Mouse (Mus musculus) c-Kit-positive CD71-positive TER-119-positive erythroid progenitor cells, embryonic 14.5 days (primary cell): ENCODE data around the gene Cad.

ENCODE experiments used
- DNase-seq: peaks from one replicate; pipeline ENCODE4 v3.0.0-alpha.2; 2013; ENCODE audit warnings: low spot score

Gene Cad

DNA sequence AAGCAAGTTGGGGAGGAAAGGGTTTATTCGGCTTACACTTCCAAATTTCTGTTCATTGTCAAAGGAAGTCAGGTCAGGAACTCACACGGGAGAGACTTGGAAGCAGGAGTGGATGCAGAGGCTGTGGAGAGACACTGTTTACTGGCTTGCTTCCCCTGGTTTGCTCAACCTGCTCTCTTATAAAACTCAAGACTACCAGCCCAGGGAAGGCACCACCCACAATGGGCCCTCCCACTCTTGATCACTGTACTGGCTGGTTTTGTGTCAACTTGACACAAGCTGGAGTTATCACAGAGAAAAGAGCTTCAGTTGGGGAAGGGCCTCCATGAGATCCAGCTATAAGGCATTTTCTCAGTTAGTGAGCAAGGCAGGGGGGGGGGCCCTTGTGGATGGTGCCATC, 16.5 kb downstream of the Cad start:
- DNase-seq: no peak

DNA sequence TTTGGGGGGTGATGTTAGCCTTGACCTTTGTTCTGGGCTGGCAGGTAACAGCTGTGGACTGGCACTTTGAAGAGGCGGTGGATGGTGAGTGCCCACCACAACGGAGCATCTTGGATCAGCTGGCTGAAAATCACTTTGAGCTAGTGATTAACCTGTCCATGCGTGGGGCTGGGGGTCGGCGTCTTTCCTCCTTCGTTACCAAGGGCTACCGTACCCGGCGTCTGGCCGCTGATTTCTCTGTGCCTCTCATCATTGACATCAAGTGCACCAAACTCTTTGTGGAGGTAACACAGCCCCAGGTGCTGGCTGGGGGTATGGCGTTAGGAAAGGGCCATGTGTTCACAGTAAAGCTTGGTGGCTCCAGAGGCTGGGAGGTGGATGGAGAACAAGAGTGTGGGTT, 17.2 kb downstream of the Cad start:
- no peak for DNase-seq

- DNase-seq: no peak
Measured at GRCm38 (mm10) chr5:31073176-31073575, 18.6 kb downstream of the Cad start.

DNA sequence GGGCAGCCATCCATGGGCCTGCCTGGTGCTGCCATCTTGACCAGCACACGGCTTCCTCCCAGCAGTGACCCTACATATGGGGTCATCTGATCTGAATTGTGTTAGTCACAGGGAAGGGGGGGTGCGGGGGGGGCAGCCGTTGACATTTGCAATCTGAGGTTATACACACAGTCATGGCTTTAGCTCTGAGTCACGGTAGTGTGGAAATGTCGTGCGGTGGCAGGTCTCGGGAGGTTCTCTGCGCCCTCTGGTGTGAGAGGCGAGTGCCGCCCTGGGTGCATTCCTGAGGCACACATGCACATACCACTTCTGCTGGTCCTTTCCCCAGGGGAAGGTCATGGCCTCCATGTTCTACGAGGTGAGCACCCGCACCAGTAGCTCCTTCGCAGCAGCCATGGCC, 21.8 kb downstream of the Cad start:
- no peak for DNase-seq

GRCm38 (mm10) chr5:31080059-31080794, 25.6 kb downstream of the Cad start:
- DNase-seq: no peak

DNA sequence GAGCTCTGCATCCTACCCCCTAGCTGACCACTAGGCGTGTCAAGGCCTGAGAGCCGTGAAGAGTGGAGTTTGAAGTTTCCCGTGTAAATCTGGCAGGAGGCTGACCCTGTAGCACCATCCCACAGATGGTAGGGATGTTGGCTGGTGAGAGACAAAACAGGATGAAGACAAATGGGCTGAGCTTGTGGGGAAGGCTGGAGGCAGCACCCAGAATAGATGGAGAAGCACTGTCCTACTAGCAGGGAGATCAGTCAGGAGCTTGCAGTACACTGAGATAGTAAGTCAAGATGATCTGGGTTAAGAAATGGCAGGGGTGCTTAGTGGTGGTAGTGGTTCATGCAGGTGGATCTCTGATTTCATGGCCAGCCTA, 26.2 kb downstream of the Cad start:
- DNase-seq: no peak

DNA sequence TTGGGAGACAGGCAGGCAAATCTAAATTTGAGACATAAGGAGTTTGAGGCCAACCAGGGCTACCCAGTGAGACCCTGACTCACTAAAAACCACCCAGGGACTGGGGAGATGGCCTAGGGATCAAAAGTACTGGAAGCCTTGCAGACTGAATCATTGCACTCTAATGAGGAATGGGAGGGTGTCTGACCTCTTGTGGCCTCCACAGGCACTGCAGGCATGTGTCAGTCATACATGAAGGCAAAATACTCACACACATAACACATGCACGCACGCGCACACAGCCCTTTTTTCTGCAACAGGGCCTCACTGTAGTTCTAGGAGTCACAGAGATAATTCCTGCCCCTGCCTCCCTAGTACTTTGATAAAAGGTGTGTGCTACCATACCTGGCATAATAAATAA, 26.8 kb downstream of the Cad start:
- peak; percentile 54 for DNase-seq

DNA sequence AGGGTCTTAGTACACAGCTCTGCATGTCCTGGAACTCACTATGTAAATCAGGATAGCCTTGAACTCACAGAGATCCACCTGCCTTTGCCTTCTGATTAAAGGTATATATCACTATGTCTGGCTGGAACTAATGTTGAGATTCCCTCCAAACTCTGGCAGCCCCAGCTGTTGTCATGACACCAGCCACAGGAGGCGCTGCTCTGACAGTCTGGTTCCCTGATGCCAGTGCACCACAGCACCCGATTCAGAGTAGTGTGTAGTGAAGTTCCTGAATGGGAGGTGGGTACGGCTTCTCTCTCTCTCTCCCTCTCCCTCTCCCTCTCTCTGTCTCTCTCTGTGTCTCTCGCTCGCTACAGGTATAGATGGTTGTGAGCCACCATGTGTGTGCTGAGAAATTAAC, 27.8 kb downstream of the Cad start:
- DNase-seq: peak; percentile 50

DNA sequence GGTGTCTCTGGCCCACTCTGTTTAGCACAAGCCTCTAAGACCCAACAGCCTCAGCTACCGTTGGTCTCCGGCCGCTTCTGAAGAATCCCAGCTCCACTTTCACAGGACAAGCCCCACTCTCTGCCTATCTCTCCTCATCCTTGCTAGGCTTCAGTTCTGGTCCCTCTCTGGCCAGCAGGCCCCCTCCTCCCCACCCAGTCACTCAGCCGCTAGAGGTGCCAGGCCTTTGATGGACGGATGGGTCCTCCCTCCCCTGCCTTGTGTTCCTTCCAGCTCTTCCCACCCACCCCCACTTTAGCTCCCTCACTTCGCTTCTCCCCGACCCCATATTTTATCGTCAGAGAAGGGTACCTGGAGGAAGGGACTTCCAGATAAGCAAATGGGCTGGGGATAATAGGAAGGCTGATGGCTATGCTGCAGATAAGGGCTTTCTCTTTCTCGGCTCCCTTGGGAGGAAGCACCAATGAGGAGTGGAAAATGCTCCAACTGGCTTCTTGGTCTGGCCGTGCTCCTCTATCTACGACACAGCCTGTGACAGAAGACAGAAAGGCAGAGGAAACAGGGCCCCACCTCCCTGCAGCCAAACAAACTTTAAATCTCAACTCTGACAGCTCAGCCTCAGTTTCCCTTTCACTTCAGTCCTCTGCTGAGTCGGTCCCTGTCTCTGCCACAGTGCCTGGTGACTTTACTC, 28.5 kb downstream of the Cad start:
- DNase-seq: no peak

GRCm38 (mm10) chr5:31083949-31084348, 29.4 kb downstream of the Cad start:
- no peak for DNase-seq

GRCm38 (mm10) chr5:31086606-31087005, 32.0 kb downstream of the Cad start:
- DNase-seq: no peak

DNA sequence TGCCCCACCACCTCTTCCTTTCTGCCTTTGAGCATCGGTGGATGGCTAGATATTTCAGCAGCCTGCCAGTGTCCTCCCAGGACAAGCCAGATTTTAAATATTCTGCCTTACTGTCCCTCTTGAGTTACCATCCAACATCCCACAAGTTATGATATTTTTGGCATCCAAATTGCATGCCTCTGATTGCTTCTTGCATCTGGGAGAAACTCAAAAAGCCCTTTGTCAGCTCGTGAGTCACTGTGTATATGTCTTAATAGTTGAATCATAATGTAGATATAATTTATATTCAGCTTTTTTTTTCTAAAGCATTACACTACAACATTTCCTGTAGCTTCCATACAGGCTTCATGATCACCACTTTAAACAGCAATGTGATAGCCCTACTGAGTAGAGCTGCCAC, 32.6 kb downstream of the Cad start:
- no peak for DNase-seq

- no peak for DNase-seq
Measured at GRCm38 (mm10) chr5:31092231-31092975, 37.8 kb downstream of the Cad start.

DNA sequence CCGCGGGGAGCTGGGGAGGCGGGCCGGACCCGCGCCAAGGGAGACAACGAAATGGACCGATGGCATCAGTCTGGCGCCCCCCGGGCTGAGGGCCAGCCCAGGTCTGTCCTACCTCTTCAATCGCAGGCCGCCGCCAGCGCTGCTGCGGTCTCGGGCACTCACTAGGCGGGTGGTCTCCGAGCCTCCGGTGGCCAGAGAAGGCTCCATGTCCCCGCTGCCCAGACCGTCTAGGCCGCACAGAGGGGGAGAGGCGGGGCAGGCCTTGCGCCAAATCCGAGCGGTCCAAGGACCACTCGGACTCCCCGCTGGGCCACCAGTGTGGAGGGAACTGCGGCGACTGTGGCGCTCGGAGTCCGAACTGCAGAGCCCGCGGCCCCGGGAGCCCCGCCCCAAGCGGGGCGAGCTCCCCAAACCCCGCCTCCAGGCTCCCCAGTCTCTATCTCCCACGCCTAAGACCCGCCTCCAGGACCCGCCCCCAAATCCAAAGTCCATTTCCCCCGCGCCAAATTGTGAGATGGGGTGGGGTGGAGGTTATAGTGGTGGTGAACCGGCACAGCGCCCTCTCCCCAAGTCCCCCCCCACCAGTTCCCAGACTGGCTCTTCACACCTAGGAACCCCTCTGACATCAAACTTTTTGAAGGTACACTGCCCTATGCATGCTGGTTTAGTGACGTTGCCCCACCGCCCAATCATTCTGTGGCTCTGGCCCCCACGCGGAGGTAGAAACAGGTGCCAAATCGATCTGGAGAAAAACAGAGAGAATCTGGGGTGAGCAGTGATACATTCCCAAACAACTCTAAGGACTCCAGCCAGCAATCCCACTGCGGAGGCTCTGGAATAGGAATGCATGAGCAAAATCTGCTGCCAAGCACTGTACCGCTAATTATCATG, 38.8 kb downstream of the Cad start:
- no peak for DNase-seq

- no peak for DNase-seq
Measured at GRCm38 (mm10) chr5:31094100-31094798, 39.7 kb downstream of the Cad start.

DNA sequence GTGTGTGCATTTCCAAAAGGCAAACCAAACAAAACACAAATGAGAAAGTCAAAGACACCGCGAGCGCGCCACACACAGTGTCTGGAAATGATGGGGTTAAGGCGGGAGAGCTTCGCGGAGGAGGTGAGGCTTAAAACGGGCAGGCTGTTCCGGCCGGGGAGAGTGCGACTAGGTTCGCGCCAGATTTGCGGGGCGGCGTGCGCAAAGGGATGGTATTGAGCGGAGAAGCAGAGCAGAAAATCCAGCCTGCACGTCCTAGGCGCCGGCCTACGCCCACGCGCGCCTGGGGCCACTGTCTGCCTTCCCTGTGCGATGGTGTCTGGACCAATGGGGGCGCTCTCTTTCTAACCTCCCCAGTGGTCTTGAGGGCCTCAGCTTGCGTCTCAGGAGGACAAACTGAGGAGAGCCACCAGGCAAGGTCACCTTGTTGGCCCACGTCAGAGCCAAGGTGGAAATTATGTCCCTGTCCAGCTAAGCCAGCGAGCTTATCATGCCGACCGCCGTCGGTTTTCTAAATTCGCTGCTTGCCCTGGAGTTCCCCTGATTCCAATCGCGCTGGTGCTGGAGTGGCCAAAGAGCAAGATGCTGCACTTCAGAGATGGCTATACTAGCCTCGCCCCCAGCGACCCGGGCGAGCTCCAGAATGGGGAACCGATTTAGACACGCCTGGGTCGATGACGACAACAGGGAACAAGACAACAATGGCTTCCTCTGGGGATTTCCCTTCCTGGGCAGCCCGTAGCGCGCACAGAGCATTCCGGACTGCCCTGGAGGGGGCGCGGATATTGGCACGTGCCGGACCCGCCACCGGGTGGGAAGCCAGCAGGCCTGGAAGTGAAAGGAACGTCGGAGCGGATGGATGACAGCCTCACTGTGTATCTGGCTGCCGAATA, 40.5 kb downstream of the Cad start:
- no peak for DNase-seq

DNA sequence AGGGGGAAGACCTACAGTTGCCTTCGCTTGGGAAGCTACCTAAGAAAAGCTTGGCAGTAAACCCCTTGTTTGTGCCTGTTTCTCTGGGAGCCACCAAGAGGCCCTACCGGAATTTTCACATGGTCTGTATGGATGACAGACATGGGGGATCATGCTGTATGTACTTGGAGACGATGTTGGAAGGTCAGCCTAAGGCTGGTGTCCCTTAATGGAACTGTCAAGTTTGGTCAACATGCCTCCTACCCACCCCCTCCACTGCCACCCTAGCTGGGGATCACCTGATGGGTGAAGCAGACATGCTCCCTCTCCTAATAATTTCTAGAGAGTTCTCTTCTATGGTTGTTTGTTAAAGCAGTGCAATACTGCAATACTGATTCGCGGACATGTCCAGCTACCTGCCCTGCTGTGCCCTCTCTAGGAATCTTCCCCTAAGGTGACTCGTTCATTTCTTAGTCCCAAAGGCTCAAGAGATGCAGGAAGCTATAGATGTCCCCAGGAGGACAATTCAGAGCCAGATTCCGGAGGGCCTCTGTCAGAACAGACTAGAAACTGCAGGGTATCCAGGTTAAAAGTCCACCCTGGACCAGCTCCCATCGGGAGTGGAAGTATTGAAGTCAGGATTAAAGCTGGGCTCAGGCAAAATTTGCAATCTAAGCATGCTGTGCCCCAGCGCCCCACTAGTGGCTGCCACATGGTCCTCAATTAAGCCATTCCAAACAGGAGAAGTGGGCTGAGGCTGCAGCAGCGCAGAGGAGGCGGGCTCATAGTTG, 41.3 kb downstream of the Cad start:
- no peak for DNase-seq

GRCm38 (mm10) chr5:31105814-31106335, 51.3 kb downstream of the Cad start, which contains the start of gene Dnajc5g:
Dnajc5g (plus strand) TSS chr5:31106285.
- DNase-seq: no peak

- DNase-seq: no peak
Measured at GRCm38 (mm10) chr5:31108000-31108490, 53.5 kb downstream of the Cad start, which contains the start of gene Slc30a3. Slc30a3 (minus strand) TSS chr5:31108237.
